Mouse (Mus musculus): Measurements from ENCODE around the gene 2310061I04Rik.

DNA sequence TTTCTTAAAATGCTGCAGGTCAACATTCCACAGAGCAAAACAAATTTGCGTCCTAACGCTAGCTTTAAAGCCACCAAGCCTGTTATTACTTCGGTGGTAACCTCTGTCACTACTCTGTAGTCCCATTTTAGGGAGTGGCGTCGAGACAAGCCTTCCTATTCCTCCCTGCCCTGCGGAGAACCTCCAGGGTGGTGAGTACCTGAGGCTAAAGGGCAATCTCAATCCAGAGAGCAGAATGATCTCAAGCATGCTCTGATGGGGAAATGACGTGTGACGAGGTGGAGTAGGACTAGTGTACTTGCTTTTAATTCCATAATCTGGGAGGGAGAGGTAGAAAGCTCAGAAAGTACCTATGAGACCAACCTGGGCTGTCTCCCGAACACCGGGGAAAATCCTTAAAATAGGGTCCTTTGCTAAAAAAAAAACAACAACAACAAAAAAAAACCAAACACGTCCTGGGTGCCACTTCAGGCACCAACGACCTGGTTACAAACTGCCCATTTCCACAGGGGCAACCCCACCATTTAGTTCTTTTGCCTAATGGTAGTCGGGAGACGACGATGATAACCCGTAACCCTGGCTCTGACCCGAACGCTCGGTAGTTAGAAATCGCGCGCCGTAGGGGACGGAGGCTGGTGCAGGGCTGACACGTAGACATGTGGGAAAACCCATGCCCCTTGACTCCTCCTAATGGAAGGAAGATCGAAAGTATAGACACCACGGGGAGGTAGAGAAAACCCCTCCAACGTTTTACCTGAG is 18.5 kb upstream of the 2310061I04Rik start:
- TF ChIP-seq CTCF (conservative IDR thresholded peaks at IDR 0.05; ENCODE audit: insufficient read depth, insufficient read length, low read depth, low read length) (no peak), POLR2A (IDR thresholded peaks at IDR 0.05; ENCODE audit: low read depth, low read length) (no peak)

All from kidney, adult 2 months (tissue).